ENCODE assay signal across 10 mouse cellular contexts in the genomic region with DNA sequence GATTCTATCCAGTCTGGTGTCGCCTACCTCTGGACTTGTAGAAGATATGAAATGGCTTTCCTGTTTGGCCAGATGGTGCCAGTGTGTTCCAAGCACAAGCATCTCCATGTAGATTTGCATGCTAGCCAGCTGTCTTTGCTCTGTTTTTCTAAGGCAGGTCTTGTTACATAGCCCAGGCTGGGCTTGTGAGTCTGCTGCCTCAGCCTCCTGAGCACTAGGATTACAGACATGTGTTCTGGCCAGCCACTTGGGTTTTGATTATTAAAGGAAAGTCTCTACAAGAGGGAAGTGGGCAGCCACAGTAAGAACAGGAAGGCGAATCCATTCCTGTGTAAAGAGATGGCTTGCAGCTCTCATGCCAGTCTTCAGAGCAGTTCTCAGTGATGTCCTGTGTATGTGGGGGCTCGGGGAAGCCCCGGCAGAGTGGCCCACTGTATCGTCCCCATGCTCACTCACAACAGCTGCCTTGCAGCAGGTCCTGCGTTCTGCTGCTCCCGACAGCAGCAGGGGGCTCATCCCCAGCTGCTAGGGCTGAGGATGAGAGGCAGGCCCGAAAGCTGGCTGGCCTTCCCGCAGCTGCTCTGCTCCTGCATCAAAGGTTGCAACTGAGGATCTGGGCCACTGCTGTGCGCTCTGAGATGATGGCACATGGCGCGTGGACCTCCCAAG.
DNase-seq lines count a peak whose midpoint lies in the region; ATAC-seq and TF ChIP-seq lines count a peak whose summit lies in the region.
"Had no signal": no experiment of that assay in that cellular context is flagged by ENCODE, and none has a peak within 500 bp of the region (broad histone marks: within the 10 kb centered on the region; RNA-seq: fewer than 3 reads in every experiment).

No protein-coding gene starts in this region.

- TF ChIP-seq CTCF in intestine, postnatal 0 days (IDR thresholded peaks at IDR 0.05; ENCODE audit: low read depth) = no peak
- no peak for TF ChIP-seq CTCF in cortical plate, adult 2 months (IDR thresholded peaks at IDR 0.05; ENCODE audit: extremely low read depth, insufficient read depth, low read length)

- DNase-seq in intestine, embryonic 14.5 days (ENCODE audit: low spot score) = no peak
- DNase-seq in hindbrain, embryonic 14.5 days (ENCODE audit: low spot score) = no peak
- no peak for DNase-seq in B cell, adult 2 months
- DNase-seq in ovary, postnatal 36 days (ENCODE audit: low spot score) = no peak
- no peak for DNase-seq in urinary bladder, postnatal 14 days (ENCODE audit: low spot score)
- DNase-seq: lung, embryonic 14.5 days; right cerebral cortex, postnatal 4 days had no signal

- H3K27me3 ChIP-seq in intestine, embryonic 14.5 days (replicated peaks; ENCODE audit: control insufficient read depth, insufficient read depth, low read length) = no peaks in the 10 kb centered on the region
- H3K27me3 ChIP-seq in intestine, postnatal 0 days (replicated peaks; ENCODE audit: control insufficient read depth, insufficient read depth, low read length) = no peaks in the 10 kb centered on the region
- no peaks in the 10 kb centered on the region for H3K27me3 ChIP-seq in hindbrain, embryonic 14.5 days (ENCODE audit: control insufficient read depth, insufficient read depth, low read length)
- no peaks in the 10 kb centered on the region for H3K27me3 ChIP-seq in myocyte (ENCODE audit: control insufficient read depth, insufficient read depth, insufficient read length)

- H3K36me3 ChIP-seq in intestine, embryonic 14.5 days (ENCODE audit: control insufficient read depth, insufficient read depth, low read length) = no peaks in the 10 kb centered on the region
- peaks cover 4% of the 10 kb centered on the region; the same call in 1 of the 2 replicates for H3K36me3 ChIP-seq in intestine, postnatal 0 days (ENCODE audit: control insufficient read depth, insufficient read depth)
- H3K36me3 ChIP-seq in hindbrain, embryonic 14.5 days (replicated peaks; ENCODE audit: control insufficient read depth, insufficient read depth) = no peaks in the 10 kb centered on the region
- H3K36me3 ChIP-seq in myocyte (ENCODE audit: control insufficient read depth, insufficient read depth) = no peaks in the 10 kb centered on the region

- H3K4me3 ChIP-seq in intestine, embryonic 14.5 days (ENCODE audit: low read depth, low read length) = no peak overlapping the region
- H3K4me3 ChIP-seq in intestine, postnatal 0 days (ENCODE audit: low read depth, low read length) = no peak overlapping the region
- no peak overlapping the region for H3K4me3 ChIP-seq in cortical plate, adult 2 months (ENCODE audit: insufficient read depth, low read length)
- no peak overlapping the region for H3K4me3 ChIP-seq in hindbrain, embryonic 14.5 days (replicated peaks; ENCODE audit: low read length)
- no peak overlapping the region for H3K4me3 ChIP-seq in myocyte

- H3K4me1 ChIP-seq in intestine, embryonic 14.5 days (replicated peaks; ENCODE audit: control insufficient read depth, insufficient read depth, low read length) = peaks cover 40% of the 10 kb centered on the region
- peaks cover 4% of the 10 kb centered on the region; the same call in 1 of the 2 replicates for H3K4me1 ChIP-seq in intestine, postnatal 0 days (replicated peaks; ENCODE audit: control insufficient read depth, insufficient read depth, low read length)
- peaks cover 11% of the 10 kb centered on the region for H3K4me1 ChIP-seq in cortical plate, adult 2 months (ENCODE audit: control insufficient read depth, insufficient read depth, low read length)
- H3K4me1 ChIP-seq in hindbrain, embryonic 14.5 days (replicated peaks; ENCODE audit: control insufficient read depth, insufficient read depth, low read length) = peaks cover 13% of the 10 kb centered on the region; the same call in 1 of the 2 replicates

- H3K27ac ChIP-seq in intestine, embryonic 14.5 days (ENCODE audit: low read depth) = peak overlapping the region; percentile 33; the same call in 1 of the 2 replicates
- no peak overlapping the region for H3K27ac ChIP-seq in intestine, postnatal 0 days (ENCODE audit: low read depth, low read length)
- H3K27ac ChIP-seq in cortical plate, adult 2 months (ENCODE audit: insufficient read depth, low read length) = peak overlapping the region; percentile 30
- peak overlapping the region; percentile 65 for H3K27ac ChIP-seq in hindbrain, embryonic 14.5 days

- no peak for ATAC-seq in intestine, embryonic 14.5 days (replicated peaks; ENCODE audit: low FRiP score, low TSS enrichment, low read depth)
- ATAC-seq in intestine, postnatal 0 days = no peak
- no peak; the same call in 1 of the 2 replicates for ATAC-seq in hindbrain, embryonic 14.5 days (ENCODE audit: low FRiP score)

- no peak for TF ChIP-seq POLR2A in cortical plate, adult 2 months (IDR thresholded peaks at IDR 0.05; ENCODE audit: extremely low read depth, insufficient read depth, low read length)
- no peak for TF ChIP-seq POLR2A in myocyte (IDR thresholded peaks at IDR 0.05; ENCODE audit: insufficient read length, low read depth)

- H3K9me3 ChIP-seq in intestine, embryonic 14.5 days (ENCODE audit: control insufficient read depth, low read length) = no peaks in the 10 kb centered on the region
- H3K9me3 ChIP-seq in intestine, postnatal 0 days (ENCODE audit: control insufficient read depth) = no peaks in the 10 kb centered on the region
- H3K9me3 ChIP-seq in hindbrain, embryonic 14.5 days (ENCODE audit: control insufficient read depth, low read length) = no peaks in the 10 kb centered on the region

- H3ac ChIP-seq in myocyte (ENCODE audit: control insufficient read depth, insufficient read length) = no peak overlapping the region

- 51% methylated on average over 12 of the region's 12 CpGs for WGBS in intestine, embryonic 14.5 days
- WGBS in intestine, postnatal 0 days = 65% methylated on average over 12 of the region's 12 CpGs
- WGBS in hindbrain, embryonic 14.5 days = 23% methylated on average over 12 of the region's 12 CpGs

- no peak overlapping the region for H3K9ac ChIP-seq in intestine, embryonic 14.5 days (ENCODE audit: low read length)
- H3K9ac ChIP-seq in intestine, postnatal 0 days (ENCODE audit: low read depth, low read length) = no peak overlapping the region
- H3K9ac ChIP-seq in hindbrain, embryonic 14.5 days = peak overlapping the region; percentile 11; the same call in 1 of the 2 replicates
- H3K9ac ChIP-seq: lung, embryonic 14.5 days had no signal

- no peak overlapping the region for H3K4me2 ChIP-seq in intestine, embryonic 14.5 days (ENCODE audit: low read length)
- no peak overlapping the region for H3K4me2 ChIP-seq in intestine, postnatal 0 days (replicated peaks; ENCODE audit: low read depth)
- no peak overlapping the region for H3K4me2 ChIP-seq in hindbrain, embryonic 14.5 days (replicated peaks)
- H3K4me2 ChIP-seq in myocyte (ENCODE audit: low read depth) = peak overlapping the region; percentile 14
- H3K4me2 ChIP-seq: lung, embryonic 14.5 days had no signal

- H3K79me2 ChIP-seq in myocyte (ENCODE audit: control insufficient read depth, insufficient read depth) = peaks cover 5% of the 10 kb centered on the region

TF ChIP-seq in myocyte, 11 proteins besides CTCF, POLR2A, EP300 and RAD21:
- TF ChIP-seq REST (IDR thresholded peaks at IDR 0.05; ENCODE audit: insufficient read depth, insufficient read length) = no peak
- peak; percentile 22 for TF ChIP-seq TCF3 (IDR thresholded peaks at IDR 0.05; ENCODE audit: insufficient read length, low read depth)
- TF ChIP-seq USF1 (IDR thresholded peaks at IDR 0.05; ENCODE audit: low read depth) = no peak
- TF ChIP-seq MYOG (IDR thresholded peaks at IDR 0.05; ENCODE audit: control insufficient read depth in 1 of 3, insufficient read depth in 1 of 3, insufficient read length in 2 of 3, low read depth in 2 of 3) = peak in 2 of 3 experiments; percentile 93 to 95
- no peak for TF ChIP-seq CEBPB (IDR thresholded peaks at IDR 0.05; ENCODE audit: insufficient read depth, poor library complexity, severe bottlenecking)
- TF ChIP-seq MYOD1 (IDR thresholded peaks at IDR 0.05; ENCODE audit: control insufficient read depth in 1 of 3, insufficient read length in 2 of 3, low read depth in 2 of 3) = peak in 2 of 3 experiments; percentile 85 to 89
